Mouse (Mus musculus) adrenal gland, postnatal 10 days (tissue): ENCODE results near the gene Rnf150. TPM values are rescaled to one million over a fixed set of nuclear protein-coding genes. Genes with fewer than 3 reads are reported as not detected.

Source experiments
- DNase-seq: peaks from one replicate; pipeline ENCODE4 v3.0.0; 2021; ENCODE audit warnings: mixed read lengths
- long read RNA-seq, 2 experiments: library from polyadenylated mRNA; stranded (forward); transcript quantifications; one replicate each; pipeline ENCODE4 v2.0.0; 2021
- total RNA-seq, 2 experiments: library from RNA; stranded (reverse); gene quantifications; 2 replicates each; pipeline ENCODE4 v1.2.3; 2021

Rnf150 gene
- total RNA-seq = 10 to 100 TPM; 10.7 to 15.4 TPM
- long read RNA-seq, experiment 1, partial matches to known transcripts = 0 of 4 reads
- long read RNA-seq, experiment 1, other reads (novel, unspliced or antisense) = 4 of 4 reads
- long read RNA-seq, experiment 2 = 0 reads

DNA sequence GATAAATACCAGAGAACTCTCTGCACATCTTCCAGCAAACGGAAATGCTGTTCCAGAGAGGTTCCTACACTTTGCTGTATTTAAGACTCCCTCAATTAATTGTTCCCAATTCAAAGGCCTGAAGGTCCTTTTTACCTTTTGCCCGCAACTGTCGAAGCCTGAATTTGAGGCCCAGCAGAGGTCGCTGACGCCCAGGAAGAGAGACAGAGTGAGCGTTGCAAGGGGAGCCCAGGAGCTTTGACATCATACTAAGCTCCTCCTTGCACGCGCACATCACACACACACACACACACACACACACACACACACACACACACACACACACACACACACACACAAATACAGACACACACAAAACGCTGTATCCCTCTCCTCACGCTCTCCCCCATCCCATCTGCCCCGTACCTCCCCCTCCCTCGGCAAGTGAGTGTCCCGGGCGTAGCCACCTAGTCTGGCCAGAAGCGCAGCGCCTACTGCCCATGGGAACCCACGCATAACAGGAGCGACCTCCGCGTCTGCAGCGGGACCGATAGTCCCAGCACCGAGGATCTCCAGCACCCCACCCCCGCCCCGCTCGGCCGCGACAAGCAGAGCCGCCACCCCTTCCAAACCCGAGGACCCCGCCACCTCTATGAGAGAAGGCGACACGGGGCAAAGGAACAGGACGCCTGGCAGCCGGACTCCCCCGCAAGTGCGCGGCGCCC lies at the start of gene Rnf150:
Rnf150 (plus strand) TSS at position 316 of the 704 bp plus-strand sequence.
- peak; percentile 90 for DNase-seq

- DNase-seq = no peak
Measured at GRCm38 (mm10) chr8:82826135-82827046, 36.8 kb upstream of the Rnf150 start.

DNA sequence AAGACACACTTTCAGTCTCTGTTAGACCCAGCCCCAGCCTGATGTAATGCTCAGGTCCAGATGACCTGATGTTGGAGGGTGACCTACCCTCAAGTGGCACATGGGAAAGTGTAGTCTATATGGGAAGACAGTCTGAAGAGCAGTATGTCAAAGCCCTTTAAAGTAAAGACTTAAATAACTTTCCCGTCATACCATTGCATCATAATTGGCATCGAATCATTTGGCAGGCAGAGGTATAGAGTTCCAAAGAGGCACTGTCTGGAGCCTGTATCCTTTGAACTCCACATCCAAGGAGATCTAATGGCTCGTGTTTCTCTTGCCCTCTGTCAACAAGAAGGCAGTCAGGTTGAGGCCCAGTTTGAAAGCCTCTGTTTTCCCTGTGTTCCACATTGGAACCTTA lies 22.7 kb upstream of the Rnf150 start:
- peak; percentile 27 for DNase-seq

DNA sequence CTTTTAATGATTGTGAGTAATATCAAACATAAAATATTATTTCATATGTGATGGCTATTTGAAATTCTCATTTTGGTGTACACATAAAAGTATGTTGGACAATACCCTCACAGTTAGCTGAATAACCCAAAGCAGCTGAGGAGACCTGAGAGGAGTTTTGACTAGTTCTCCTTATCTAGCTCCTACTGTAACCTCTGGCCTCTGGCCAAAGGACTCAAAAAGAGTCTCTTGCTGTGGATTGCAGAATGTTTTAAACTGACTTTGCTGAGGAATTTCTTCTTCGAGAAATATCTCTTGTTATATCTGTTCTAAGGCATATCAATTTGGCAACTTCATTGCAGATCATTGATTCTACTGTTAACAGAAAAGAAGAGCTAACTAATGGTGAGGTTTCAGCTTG lies 22.2 kb upstream of the Rnf150 start:
- DNase-seq = peak; percentile 26

DNA sequence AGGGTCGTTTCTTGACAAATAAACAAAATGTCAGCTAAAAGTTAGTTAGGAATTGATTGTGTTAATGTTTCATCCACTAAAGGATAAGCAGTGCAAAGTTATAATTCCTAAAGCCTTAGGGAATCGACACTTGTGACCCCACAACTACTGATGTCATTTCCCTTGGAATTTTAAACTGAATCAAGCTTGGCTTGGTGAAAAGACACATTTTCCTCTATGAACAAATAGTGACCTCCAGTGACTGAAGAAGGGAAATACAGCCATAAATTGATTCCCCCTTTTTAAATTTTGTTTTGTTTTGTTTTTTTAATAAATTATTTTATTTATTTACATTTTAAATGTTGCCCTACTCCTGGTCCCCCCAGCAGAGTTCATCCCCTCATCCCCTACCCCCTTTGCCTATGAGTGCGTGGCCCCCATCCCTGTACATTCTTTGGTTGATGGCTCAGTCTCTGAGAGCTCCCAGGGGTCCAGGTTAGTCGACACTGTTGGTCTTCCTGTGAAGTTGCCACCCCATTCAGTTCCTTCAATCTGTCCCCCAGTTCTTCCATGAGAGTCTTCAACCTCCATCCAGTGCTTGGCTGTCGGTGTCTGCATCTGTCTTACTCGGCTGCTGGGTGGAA lies 21.5 kb upstream of the Rnf150 start:
- DNase-seq = no peak

- DNase-seq = no peak
Measured at GRCm38 (mm10) chr8:82843697-82844096, 19.5 kb upstream of the Rnf150 start.

- DNase-seq = no peak
Measured at GRCm38 (mm10) chr8:82844413-82844812, 18.7 kb upstream of the Rnf150 start.

GRCm38 (mm10) chr8:82846098-82846497 lies 17.1 kb upstream of the Rnf150 start:
- no peak for DNase-seq

DNA sequence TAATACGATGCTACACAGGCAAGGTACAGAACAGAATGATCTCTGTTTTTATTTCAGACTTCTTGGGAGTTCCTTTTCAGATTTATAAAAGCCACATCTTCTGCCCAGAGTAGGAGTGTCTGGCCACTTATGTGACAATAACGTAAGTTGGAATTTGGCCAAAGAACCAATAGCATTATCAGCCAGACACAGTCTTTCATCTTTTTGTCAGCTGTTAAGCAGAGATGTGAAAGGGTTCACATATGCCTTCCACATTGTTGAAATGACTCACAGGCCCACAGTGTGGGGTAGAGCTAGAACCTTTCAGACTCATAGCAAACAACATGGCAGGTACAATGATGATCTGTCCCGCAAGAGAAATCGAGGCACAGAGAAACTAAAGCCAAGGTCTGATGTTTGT lies 16.4 kb upstream of the Rnf150 start:
- no peak for DNase-seq

GRCm38 (mm10) chr8:82858541-82859342 lies 4.4 kb upstream of the Rnf150 start:
- no peak for DNase-seq

DNA sequence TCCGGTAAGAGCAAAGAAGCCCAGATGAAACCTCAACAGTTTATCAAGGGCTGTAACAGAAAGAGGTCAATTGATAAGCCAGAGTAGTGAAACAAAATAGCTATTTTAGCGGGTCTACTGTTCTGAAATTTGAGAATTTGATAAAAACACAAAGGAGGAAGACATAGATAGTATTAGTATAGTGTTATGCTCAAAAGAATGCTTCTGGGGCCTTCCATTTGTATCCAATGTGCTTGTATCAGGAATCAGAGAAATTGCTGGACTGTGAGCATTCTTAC lies 3.9 kb upstream of the Rnf150 start:
- DNase-seq = no peak

DNA sequence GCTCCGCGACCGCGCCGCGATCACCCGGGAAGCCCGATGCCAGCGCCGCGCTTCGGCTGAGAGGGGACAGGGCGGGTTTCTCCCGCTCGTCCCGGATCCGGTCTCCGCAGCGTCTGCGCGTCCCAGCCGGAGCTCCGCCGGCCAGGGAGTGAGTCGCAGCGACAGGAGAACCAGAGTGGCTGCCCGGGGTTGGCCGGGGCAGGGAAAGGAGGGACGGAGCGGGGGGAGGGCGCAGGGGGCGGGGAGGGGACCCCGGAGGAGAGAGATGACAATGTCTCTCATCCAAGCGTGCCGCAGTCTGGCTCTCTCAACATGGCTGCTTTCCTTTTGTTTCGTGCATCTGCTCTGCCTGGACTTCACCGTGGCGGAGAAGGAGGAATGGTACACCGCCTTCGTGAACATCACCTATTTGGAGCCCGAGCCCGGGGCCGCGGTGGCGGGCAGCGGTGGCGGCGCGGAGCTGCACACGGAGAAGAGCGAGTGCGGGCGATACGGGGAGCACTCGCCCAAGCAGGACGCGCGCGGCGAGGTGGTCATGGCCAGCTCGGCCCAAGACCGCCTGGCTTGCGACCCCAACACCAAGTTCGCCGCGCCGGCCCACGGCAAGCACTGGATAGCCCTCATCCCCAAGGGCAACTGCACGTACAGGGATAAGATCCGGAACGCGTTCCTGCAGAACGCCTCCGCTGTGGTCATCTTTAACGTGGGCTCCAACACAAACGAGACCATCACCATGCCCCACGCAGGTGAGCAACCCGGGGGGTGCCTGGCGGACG lies 777 bp downstream of the Rnf150 start:
- peak; percentile 77 for DNase-seq

GRCm38 (mm10) chr8:82864521-82864818 lies 1.3 kb downstream of the Rnf150 start:
- no peak for DNase-seq

GRCm38 (mm10) chr8:82865239-82865638 lies 2.1 kb downstream of the Rnf150 start:
- DNase-seq = no peak

DNA sequence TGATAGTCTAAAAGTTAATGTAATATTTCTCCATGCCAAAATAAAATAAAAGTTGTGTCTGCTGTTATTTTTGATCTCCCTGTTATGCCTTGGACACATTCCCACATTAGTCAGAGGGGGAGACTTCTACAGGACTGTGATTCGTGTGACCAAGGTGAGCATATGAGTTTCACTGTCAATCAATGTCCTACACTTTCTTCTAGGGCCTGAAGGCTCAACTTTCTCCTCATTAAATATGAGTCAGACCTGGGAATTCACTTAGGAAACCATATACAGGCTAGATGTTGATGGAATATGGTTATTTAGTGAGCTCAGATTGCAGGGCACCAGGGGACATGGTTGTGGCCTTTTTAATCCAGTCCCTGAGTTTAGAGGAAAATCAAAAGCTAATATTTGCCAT lies 3.1 kb downstream of the Rnf150 start:
- no peak for DNase-seq

DNA sequence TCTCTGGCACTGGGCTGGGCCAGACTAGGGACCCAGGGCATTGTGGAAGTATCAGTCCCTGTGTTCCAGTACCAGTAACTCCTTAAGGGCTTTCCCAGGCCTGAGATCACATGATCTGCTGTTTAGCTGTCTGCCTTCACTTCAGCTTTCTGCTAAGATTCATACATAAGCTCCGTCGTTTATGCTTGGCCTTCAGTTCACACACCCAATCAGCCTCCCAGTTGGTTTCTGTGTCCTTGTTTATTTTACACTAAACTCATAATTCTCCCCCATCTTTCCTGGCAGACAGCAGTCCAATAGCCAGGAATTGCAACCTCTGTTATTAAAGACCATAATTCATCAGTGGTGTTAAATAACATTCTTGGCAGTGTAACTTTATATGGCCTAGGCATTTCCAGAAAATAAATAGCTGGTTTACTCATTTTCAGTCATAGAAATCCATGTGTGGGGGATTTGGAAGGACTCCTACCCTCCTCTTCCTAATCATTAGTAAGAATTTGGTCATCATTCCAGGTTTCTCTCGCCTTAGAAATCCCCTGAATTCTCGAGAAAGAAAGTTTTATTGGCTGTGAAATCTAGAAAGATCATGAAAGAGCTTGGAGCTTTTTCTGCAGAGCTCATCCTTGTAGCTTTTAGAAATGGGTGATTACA lies 7.8 kb downstream of the Rnf150 start:
- DNase-seq = no peak

GRCm38 (mm10) chr8:82871986-82872385 lies 8.8 kb downstream of the Rnf150 start:
- no peak for DNase-seq

- no peak for DNase-seq
Measured at GRCm38 (mm10) chr8:82874102-82874501, 10.9 kb downstream of the Rnf150 start.

DNA sequence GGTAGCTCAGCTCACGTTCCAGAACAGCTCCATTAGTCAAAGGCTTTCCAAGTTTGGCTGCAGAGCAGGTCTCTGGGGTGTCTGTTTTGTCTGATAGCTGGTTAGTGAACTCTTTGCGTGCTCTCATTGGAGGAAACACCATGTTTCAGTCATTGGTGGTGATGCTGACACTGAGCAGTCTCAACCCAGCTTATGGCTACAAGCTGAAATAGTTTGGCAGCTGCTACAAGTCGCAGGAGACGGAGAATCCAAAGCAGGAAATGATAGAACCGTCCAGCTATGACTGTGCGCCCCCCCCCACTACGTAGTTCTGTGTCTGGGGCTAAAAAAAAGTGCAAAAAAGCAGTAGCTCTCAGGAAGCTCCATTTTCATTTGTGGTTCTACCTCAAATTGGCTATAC lies 12.0 kb downstream of the Rnf150 start:
- DNase-seq = no peak

DNA sequence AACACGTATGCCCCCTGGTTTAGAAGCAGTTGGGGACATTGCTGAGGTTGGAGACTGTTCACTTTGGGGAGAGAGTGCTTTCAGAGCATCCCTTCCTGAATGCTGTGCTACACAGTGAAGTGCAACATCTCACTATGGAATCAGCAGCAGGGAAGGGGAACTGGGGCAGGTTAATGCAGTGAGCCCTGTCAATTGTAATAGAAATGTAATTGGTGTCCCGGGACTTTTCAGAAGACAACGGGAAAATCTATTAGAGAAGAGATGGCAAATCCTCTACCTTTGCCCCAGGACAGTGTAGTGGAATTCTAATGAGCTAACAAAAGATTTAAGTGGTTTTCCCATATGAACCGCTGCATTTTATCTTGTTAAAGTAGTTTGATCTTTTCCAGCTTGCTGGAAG lies 21.3 kb downstream of the Rnf150 start:
- no peak for DNase-seq

DNA sequence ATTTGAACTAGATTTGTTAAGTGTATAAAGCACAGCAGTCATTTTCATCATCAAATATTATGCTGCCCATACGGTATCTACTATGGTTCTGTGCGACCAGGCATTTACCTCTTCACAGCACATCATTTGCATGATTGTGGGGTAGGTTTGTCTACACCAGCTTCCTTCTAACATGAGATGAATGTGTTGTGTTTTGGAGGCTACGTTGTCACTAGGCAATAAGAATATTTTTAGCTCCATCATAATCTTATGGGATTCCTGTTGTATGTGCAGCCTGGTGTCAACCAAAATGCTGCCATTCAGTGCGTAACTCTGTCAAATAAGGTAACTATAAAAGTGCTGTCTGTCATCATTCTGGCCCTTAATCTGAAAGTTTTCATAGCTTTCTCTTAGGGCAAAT lies 24.1 kb downstream of the Rnf150 start:
- no peak for DNase-seq
